In genomic region chr14:59626711-59627110, GRCm38 (mm10) we compare ENCODE assay signal across 8 mouse cellular contexts. TPM values are rescaled to one million over a fixed set of nuclear protein-coding genes. Genes with fewer than 3 reads are reported as not detected.
A peak's percentile ranks its signal among the peaks of the same experiment; 100 is the strongest.
DNase-seq lines count a peak whose midpoint lies in the region; ATAC-seq and TF ChIP-seq lines count a peak whose summit lies in the region.

No protein-coding gene starts in this region.

- H3K4me2 ChIP-seq in lung, embryonic 15.5 days: peak overlapping the region; percentile 91
- H3K4me2 ChIP-seq in hindbrain, embryonic 12.5 days (replicated peaks): peak overlapping the region; percentile 67
- H3K4me2 ChIP-seq in limb, embryonic 15.5 days: peak overlapping the region; percentile 91

- 18% methylated on average over 8 of the region's 8 CpGs for WGBS in lung, embryonic 15.5 days
- 35% methylated on average over 8 of the region's 8 CpGs for WGBS in hindbrain, embryonic 12.5 days
- 16% methylated on average over 8 of the region's 8 CpGs for WGBS in limb, embryonic 15.5 days
- 23% methylated on average over 8 of the region's 8 CpGs for WGBS in small intestine, adult 2 months

- no peak for TF ChIP-seq POLR2A in small intestine, adult 2 months (IDR thresholded peaks at IDR 0.05; ENCODE audit: low read depth, low read length)

- H3K9ac ChIP-seq in lung, embryonic 15.5 days: peak overlapping the region; percentile 56; the same call in 1 of the 2 replicates
- H3K9ac ChIP-seq in hindbrain, embryonic 12.5 days: peak overlapping the region; percentile 70
- H3K9ac ChIP-seq in limb, embryonic 15.5 days: peak overlapping the region; percentile 63; the same call in 1 of the 2 replicates

- no peak for TF ChIP-seq CTCF in small intestine, adult 2 months (IDR thresholded peaks at IDR 0.05; ENCODE audit: extremely low read depth, insufficient read length, insufficient replicate concordance, low read depth, low read length)

- no peaks in the 10 kb centered on the region for H3K9me3 ChIP-seq in lung, embryonic 15.5 days
- no peaks in the 10 kb centered on the region for H3K9me3 ChIP-seq in hindbrain, embryonic 12.5 days (replicated peaks)
- H3K9me3 ChIP-seq in limb, embryonic 15.5 days: no peaks in the 10 kb centered on the region

- H3K4me3 ChIP-seq in lung, embryonic 15.5 days: peak overlapping the region; percentile 63
- peak overlapping the region; percentile 60 for H3K4me3 ChIP-seq in hindbrain, embryonic 12.5 days
- peak overlapping the region; percentile 67 for H3K4me3 ChIP-seq in limb, embryonic 15.5 days
- H3K4me3 ChIP-seq in small intestine, adult 2 months (ENCODE audit: low read depth, low read length): peak overlapping the region; percentile 64

- peaks cover 23% of the 10 kb centered on the region for H3K4me1 ChIP-seq in lung, embryonic 15.5 days
- H3K4me1 ChIP-seq in hindbrain, embryonic 12.5 days: peaks cover 35% of the 10 kb centered on the region
- H3K4me1 ChIP-seq in limb, embryonic 15.5 days: peaks cover 42% of the 10 kb centered on the region
- H3K4me1 ChIP-seq in small intestine, adult 2 months (ENCODE audit: control insufficient read depth, insufficient read depth, insufficient read length, low read length): peaks cover 6% of the 10 kb centered on the region

- 0 out of 2 replicates have a peak, but pooled peaks cover 3% of the 10 kb centered on the region for H3K36me3 ChIP-seq in lung, embryonic 15.5 days
- H3K36me3 ChIP-seq in hindbrain, embryonic 12.5 days: 0 out of 2 replicates have a peak, but pooled peaks cover 2% of the 10 kb centered on the region
- peaks cover 6% of the 10 kb centered on the region for H3K36me3 ChIP-seq in limb, embryonic 15.5 days
- H3K36me3 ChIP-seq in small intestine, adult 2 months (ENCODE audit: control insufficient read depth, insufficient read depth, low read length): no peaks in the 10 kb centered on the region; the same call in 1 of the 2 replicates

- peaks cover 12% of the 10 kb centered on the region; the same call in 1 of the 2 replicates for H3K27me3 ChIP-seq in lung, embryonic 15.5 days
- H3K27me3 ChIP-seq in hindbrain, embryonic 12.5 days: peaks cover 42% of the 10 kb centered on the region
- H3K27me3 ChIP-seq in limb, embryonic 15.5 days: peaks cover 25% of the 10 kb centered on the region
- H3K27me3 ChIP-seq in small intestine, adult 2 months (ENCODE audit: control insufficient read depth, insufficient read depth, low read length): no peaks in the 10 kb centered on the region

- no peak for ATAC-seq in lung, embryonic 15.5 days (ENCODE audit: borderline replicate concordance, extremely low read depth, low FRiP score, low TSS enrichment)
- no peak for ATAC-seq in hindbrain, embryonic 12.5 days (ENCODE audit: low FRiP score)
- ATAC-seq in limb, embryonic 15.5 days (ENCODE audit: insufficient number of reproducible peaks, low FRiP score, low TSS enrichment, low read depth): no peak

- peak overlapping the region; percentile 35 for H3K27ac ChIP-seq in lung, embryonic 15.5 days
- H3K27ac ChIP-seq in hindbrain, embryonic 12.5 days: no peak overlapping the region; the same call in 1 of the 2 replicates
- peak overlapping the region; percentile 89 for H3K27ac ChIP-seq in limb, embryonic 15.5 days
- no peak overlapping the region for H3K27ac ChIP-seq in small intestine, adult 2 months (ENCODE audit: insufficient read depth, low read depth, low read length)

- no peak for DNase-seq in lung, postnatal 25 days (ENCODE audit: low spot score)
- no peak for DNase-seq in urinary bladder, adult 18-20 months (ENCODE audit: low spot score in 2 of 2)
- DNase-seq in c-Kit-positive CD71-positive TER-119-positive erythroid progenitor cells, embryonic 14.5 days (ENCODE audit: low spot score): no peak
- no peak for DNase-seq in right cerebral cortex, postnatal 25 days

RNA-seq across cellular contexts. Expression of gene Shisa2, which starts 1.6 kb away (rescaled TPM):
- polyA plus RNA-seq in lung, embryonic 15.5 days (2015; fragmentation: Nextera tagmentation; extraction: Ambion mirVana): 13.9 and 14.0 TPM in 2 replicates
- 22.4 and 27.9 TPM in 2 replicates for polyA plus RNA-seq in hindbrain, embryonic 12.5 days (2016; fragmentation: Nextera tagmentation; extraction: Ambion mirVana)
- 24.1 and 27.6 TPM in 2 replicates for polyA plus RNA-seq in limb, embryonic 15.5 days (2015; fragmentation: Nextera tagmentation; extraction: Ambion mirVana)
- polyA plus RNA-seq in small intestine, adult 2 months (2012; rRNA removed): 12.3 and 20.7 TPM in 2 replicates

RNA-seq across cellular contexts. Expression of gene Cdadc1, which starts 29.0 kb away (rescaled TPM):
- polyA plus RNA-seq in lung, embryonic 15.5 days (2015; fragmentation: Nextera tagmentation; extraction: Ambion mirVana): 30.6 and 36.2 TPM in 2 replicates
- 34.1 and 35.2 TPM in 2 replicates for polyA plus RNA-seq in hindbrain, embryonic 12.5 days (2016; fragmentation: Nextera tagmentation; extraction: Ambion mirVana)
- 33.6 and 34.3 TPM in 2 replicates for polyA plus RNA-seq in limb, embryonic 15.5 days (2015; fragmentation: Nextera tagmentation; extraction: Ambion mirVana)
- 0.63 and 1.9 TPM in 2 replicates for polyA plus RNA-seq in small intestine, adult 2 months (2012; rRNA removed)

Comparison
In these comparisons a context has a peak if more than half of its experiments do, and no peak if none do; other contexts are left out.
1. H3K27ac ChIP-seq: peak in lung, embryonic 15.5 days (single experiment) and limb, embryonic 15.5 days (single experiment); none in hindbrain, embryonic 12.5 days (single experiment) and small intestine, adult 2 months (single experiment).
2. RNA of gene Cdadc1, which starts 29.0 kb away (polyA plus RNA-seq): 30.6 to 36.2 TPM in lung, embryonic 15.5 days, 34.1 to 35.2 TPM in hindbrain, embryonic 12.5 days and 33.6 to 34.3 TPM in limb, embryonic 15.5 days; 0.63 to 1.9 TPM in small intestine, adult 2 months; every median in the first group is over 10 times any median in the second.
3. Peak in every context shown above with its lines, with median percentiles within 50 percentile points of each other: H3K4me2 ChIP-seq, H3K4me3 ChIP-seq and H3K9ac ChIP-seq.